Mouse (Mus musculus): ENCODE results near the gene Atf6b. TPM values are rescaled to one million over a fixed set of nuclear protein-coding genes. Genes with fewer than 3 reads are reported as not detected.
A peak's percentile ranks its signal among the peaks of the same experiment; 100 is the strongest.

Gene Atf6b
- total and polyA plus RNA-seq, 2 experiments from 2014 or later, result 57.4 to 83.0 TPM

DNA sequence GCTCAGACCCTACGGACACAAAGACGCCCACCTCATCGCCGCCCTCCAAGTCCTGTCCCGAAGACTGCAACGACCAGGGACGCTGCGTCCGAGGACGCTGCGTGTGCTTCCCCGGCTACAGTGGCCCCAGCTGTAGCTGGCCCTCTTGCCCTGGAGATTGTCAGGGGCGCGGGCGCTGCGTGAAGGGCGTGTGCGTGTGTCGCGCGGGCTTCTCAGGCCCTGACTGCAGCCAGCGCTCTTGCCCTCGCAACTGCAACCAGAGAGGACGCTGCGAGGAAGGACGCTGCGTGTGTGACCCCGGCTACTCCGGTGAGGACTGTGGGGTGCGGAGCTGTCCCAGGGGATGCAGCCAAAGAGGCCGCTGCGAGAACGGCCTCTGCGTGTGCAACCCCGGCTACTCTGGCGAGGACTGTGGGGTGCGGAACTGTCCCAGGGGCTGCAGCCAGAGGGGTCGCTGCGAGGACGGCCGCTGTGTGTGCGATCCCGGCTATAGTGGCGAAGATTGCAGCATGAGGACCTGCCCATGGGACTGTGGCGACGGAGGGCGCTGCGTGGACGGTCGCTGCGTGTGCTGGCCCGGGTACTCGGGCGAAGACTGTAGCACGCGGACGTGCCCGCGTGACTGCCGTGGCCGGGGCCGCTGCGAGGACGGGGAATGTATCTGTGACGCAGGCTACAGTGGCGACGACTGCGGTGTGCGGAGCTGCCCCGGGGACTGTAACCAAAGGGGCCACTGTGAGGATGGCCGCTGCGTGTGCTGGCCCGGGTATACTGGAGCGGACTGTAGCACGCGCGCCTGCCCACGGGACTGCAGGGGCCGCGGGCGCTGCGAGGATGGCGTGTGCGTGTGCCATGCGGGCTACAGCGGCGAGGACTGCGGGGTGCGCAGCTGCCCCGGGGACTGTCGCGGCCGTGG is 24.5 kb downstream of the Atf6b start:
- Histone ChIP-seq H3K36me3 (ENCODE audit: insufficient read depth, low read length) (no peaks in the 10 kb centered on the region), H3K4me3 (ENCODE audit: low read depth, low read length) (peak overlapping the region; percentile 30), H3K9ac (replicated peaks; ENCODE audit: low read length, poor library complexity, severe bottlenecking) (peak overlapping the region; percentile 36), H3K27me3 (ENCODE audit: insufficient read depth, low read length) (peaks cover 44% of the 10 kb centered on the region), H3K9me3 (ENCODE audit: low read length) (no peaks in the 10 kb centered on the region), H3K4me2 (ENCODE audit: low read depth, low read length, poor library complexity, severe bottlenecking) (peak overlapping the region; percentile 57), H3K4me1 (ENCODE audit: insufficient read depth, low read length) (peaks cover 4% of the 10 kb centered on the region; the same call in 1 of the 2 replicates), H3K27ac (ENCODE audit: low read depth, low read length) (no peak overlapping the region)
- TF ChIP-seq CTCF (IDR thresholded peaks at IDR 0.05), result peak; percentile 35
- DNase-seq (ENCODE audit: low spot score), result no peak
- peak; percentile 54 for ATAC-seq (ENCODE audit: low FRiP score)
- 12% methylated on average over 85 of the region's 93 CpGs for WGBS

DNA sequence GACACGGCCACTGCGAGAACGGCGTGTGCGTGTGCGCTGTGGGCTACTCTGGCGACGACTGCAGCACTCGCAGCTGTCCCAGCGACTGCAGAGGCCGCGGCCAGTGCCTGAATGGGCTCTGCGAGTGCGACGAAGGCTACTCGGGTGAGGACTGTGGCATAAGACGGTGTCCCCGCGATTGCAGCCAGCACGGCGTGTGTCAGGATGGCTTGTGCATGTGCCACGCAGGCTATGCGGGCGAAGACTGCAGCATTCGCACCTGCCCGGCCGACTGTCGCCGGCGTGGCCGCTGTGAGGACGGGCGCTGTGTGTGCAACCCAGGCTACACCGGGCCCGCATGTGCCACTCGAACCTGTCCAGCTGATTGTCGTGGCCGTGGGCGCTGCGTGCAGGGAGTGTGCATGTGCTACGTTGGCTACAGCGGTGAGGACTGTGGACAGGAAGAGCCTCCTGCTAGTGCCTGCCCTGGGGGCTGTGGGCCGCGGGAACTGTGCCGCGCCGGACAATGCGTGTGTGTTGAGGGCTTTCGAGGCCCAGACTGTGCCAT is 25.4 kb downstream of the Atf6b start:
- 33% methylated on average over 48 of the region's 49 CpGs for whole genome bisulfite sequencing
- peaks cover 44% of the 10 kb centered on the region for H3K27me3 ChIP-seq (ENCODE audit: insufficient read depth, low read length)
- no peak overlapping the region for H3K27ac ChIP-seq (ENCODE audit: low read depth, low read length)
- H3K4me1 ChIP-seq (ENCODE audit: insufficient read depth, low read length), result peaks cover 4% of the 10 kb centered on the region; the same call in 1 of the 2 replicates
- H3K9me3 ChIP-seq (ENCODE audit: low read length), result no peaks in the 10 kb centered on the region
- H3K9ac ChIP-seq (replicated peaks; ENCODE audit: low read length, poor library complexity, severe bottlenecking), result no peak overlapping the region
- no peak for TF ChIP-seq CTCF (IDR thresholded peaks at IDR 0.05)
- H3K4me2 ChIP-seq (ENCODE audit: low read depth, low read length, poor library complexity, severe bottlenecking), result peak overlapping the region; percentile 57
- no peaks in the 10 kb centered on the region for H3K36me3 ChIP-seq (ENCODE audit: insufficient read depth, low read length)
- ATAC-seq (ENCODE audit: low FRiP score), result no peak
- no peak for DNase-seq (ENCODE audit: low spot score)
- H3K4me3 ChIP-seq (ENCODE audit: low read depth, low read length), result peak overlapping the region; percentile 30

DNA sequence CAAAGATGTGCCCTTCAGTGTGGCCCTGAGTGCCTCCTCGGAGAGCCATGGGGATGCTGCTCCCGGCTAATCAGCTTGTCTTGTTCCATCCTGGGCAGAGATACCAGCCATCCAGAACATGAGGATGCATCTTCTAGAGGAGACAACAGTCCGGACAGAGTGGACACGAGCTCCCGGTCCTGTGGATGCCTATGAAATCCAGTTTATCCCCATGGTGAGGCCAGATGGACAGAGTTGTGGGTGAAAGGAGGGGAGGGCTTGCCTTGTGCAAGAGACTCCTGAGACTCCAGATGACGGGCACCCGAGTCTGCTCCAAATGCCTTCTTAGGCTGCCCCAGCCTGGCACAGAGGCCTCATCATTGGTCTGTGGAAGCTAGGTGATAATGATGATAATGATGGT is 26.2 kb downstream of the Atf6b start:
- no peak overlapping the region for H3K4me3 ChIP-seq (ENCODE audit: low read depth, low read length)
- H3K9ac ChIP-seq (replicated peaks; ENCODE audit: low read length, poor library complexity, severe bottlenecking), result no peak overlapping the region
- H3K36me3 ChIP-seq (ENCODE audit: insufficient read depth, low read length), result no peaks in the 10 kb centered on the region
- H3K27ac ChIP-seq (ENCODE audit: low read depth, low read length), result no peak overlapping the region
- no peak for DNase-seq (ENCODE audit: low spot score)
- H3K27me3 ChIP-seq (ENCODE audit: insufficient read depth, low read length), result peaks cover 44% of the 10 kb centered on the region
- no peak for ATAC-seq (ENCODE audit: low FRiP score)
- H3K9me3 ChIP-seq (ENCODE audit: low read length), result no peaks in the 10 kb centered on the region
- no peak for TF ChIP-seq CTCF (IDR thresholded peaks at IDR 0.05)
- 84% methylated on average over 7 of the region's 7 CpGs for WGBS
- H3K4me2 ChIP-seq (ENCODE audit: low read depth, low read length, poor library complexity, severe bottlenecking), result no peak overlapping the region
- peaks cover 4% of the 10 kb centered on the region; the same call in 1 of the 2 replicates for H3K4me1 ChIP-seq (ENCODE audit: insufficient read depth, low read length)

DNA sequence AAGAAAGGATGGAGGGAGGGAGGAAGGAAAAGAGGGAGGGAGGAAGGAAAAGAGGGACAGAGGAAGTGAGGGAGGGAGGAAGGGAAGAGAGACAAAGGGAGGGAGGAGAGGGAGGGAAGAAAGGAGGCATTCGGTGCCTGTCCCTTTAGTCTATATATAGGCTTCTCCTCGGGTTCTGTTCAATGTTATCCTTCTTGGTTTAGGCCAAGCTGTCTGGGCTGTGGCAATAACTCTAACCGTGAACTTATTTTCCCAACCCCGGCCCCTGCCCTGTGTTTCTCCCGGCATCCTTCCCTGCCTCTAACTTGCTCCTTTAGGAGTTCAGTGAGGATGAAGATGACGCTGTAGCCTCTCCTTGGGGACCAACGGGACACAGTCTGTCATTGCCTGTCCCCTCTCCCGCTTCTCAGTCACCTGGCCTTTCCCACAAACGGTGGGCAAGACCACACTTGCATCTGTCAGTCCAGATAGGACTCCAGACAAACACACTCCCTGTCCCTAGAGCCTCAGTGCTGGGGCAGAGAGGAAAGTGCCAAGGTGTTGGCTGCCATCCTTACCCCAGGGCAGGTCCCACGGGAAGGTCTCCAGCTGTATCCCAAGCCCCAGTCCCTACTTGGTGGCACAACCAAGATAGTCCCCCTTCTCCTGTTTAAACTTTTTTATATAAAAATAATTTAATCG is 27.7 kb downstream of the Atf6b start:
- Histone ChIP-seq H3K27ac (ENCODE audit: low read depth, low read length) (no peak overlapping the region), H3K4me2 (ENCODE audit: low read depth, low read length, poor library complexity, severe bottlenecking) (no peak overlapping the region), H3K4me3 (ENCODE audit: low read depth, low read length) (no peak overlapping the region), H3K36me3 (ENCODE audit: insufficient read depth, low read length) (no peaks in the 10 kb centered on the region), H3K9ac (replicated peaks; ENCODE audit: low read length, poor library complexity, severe bottlenecking) (no peak overlapping the region), H3K4me1 (ENCODE audit: insufficient read depth, low read length) (peaks cover 4% of the 10 kb centered on the region; the same call in 1 of the 2 replicates), H3K27me3 (ENCODE audit: insufficient read depth, low read length) (peaks cover 43% of the 10 kb centered on the region), H3K9me3 (ENCODE audit: low read length) (no peaks in the 10 kb centered on the region)
- 62% methylated on average over 11 of the region's 11 CpGs for WGBS
- no peak for TF ChIP-seq CTCF (IDR thresholded peaks at IDR 0.05)
- ATAC-seq (ENCODE audit: low FRiP score), result no peak
- DNase-seq (ENCODE audit: low spot score), result no peak

DNA sequence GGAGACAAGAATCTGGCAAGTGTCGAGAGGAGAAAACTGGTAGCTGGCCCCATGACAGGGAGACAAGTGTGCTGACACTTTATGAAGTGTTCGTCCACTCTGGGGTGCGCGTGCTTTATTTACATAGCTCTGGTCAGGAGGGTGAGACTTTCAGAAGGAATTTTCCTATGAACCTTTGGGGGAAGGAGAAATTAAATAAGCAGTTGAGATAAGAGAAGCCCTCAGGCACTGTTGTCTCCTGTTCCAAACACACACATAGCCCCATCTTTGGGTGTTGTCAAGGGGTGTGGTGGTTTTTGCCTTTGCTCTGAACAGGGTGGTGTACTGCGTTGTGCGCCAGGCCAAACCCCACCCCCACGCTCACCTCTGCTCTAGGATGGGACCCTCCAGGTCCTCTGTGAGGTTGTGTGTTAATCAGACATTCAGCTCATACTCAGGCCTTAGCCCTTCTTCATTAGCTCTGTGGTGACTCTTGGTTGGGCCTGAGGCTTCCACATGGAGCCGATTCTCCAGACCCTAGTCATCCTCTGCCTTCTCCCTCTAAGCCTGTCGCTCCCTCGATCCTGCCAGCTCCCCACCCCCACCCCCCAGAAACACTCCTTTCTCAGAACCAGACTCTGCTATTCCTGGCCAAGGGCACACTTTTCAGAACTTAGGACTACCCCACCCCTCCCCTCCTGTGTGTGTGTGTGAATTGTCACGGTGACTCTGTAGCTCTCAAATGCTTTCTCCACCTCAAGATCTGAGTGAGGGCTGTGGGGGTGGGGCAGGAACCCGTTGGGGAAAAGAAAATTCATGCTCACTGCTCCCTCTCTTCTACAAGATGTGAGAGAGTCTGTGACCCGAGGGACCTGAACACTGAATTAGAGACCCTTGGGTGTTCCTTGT is 28.5 kb downstream of the Atf6b start:
- Histone ChIP-seq H3K36me3 (ENCODE audit: insufficient read depth, low read length) (no peaks in the 10 kb centered on the region), H3K9ac (replicated peaks; ENCODE audit: low read length, poor library complexity, severe bottlenecking) (no peak overlapping the region), H3K9me3 (ENCODE audit: low read length) (no peaks in the 10 kb centered on the region), H3K4me3 (ENCODE audit: low read depth, low read length) (no peak overlapping the region), H3K4me2 (ENCODE audit: low read depth, low read length, poor library complexity, severe bottlenecking) (no peak overlapping the region), H3K27ac (ENCODE audit: low read depth, low read length) (no peak overlapping the region), H3K4me1 (ENCODE audit: insufficient read depth, low read length) (peaks cover 4% of the 10 kb centered on the region; the same call in 1 of the 2 replicates), H3K27me3 (ENCODE audit: insufficient read depth, low read length) (peaks cover 36% of the 10 kb centered on the region)
- WGBS, result 74% methylated on average over 13 of the region's 13 CpGs
- TF ChIP-seq CTCF (IDR thresholded peaks at IDR 0.05), result no peak
- ATAC-seq (ENCODE audit: low FRiP score), result no peak
- DNase-seq (ENCODE audit: low spot score), result no peak
